ENCODE assay signal across 21 mouse cellular contexts in genomic region chr5:138692936-138693570, GRCm38 (mm10).
"Had no signal": no experiment of that assay in that cellular context is flagged by ENCODE, and none has a peak within 500 bp of the region (broad histone marks: within the 10 kb centered on the region; RNA-seq: fewer than 3 reads in every experiment).

No protein-coding gene starts in this region.

- H3K4me1 ChIP-seq: limb, embryonic 12.5 days; midbrain, embryonic 13.5 days had no signal

- H3K4me2 ChIP-seq: kidney, embryonic 15.5 days; limb, embryonic 12.5 days; limb, embryonic 15.5 days; liver, embryonic 11.5 days; lung, embryonic 14.5 days; midbrain, embryonic 13.5 days; stomach, embryonic 15.5 days had no signal

- H3K9ac ChIP-seq: kidney, embryonic 15.5 days; limb, embryonic 12.5 days; limb, embryonic 15.5 days; liver, embryonic 14.5 days; liver, postnatal 0 days; lung, embryonic 14.5 days; midbrain, embryonic 13.5 days; stomach, embryonic 15.5 days had no signal

- H3K27me3 ChIP-seq: kidney, embryonic 15.5 days; limb, embryonic 12.5 days; limb, embryonic 15.5 days; midbrain, embryonic 13.5 days; stomach, embryonic 15.5 days had no signal

- H3K36me3 ChIP-seq: kidney, embryonic 15.5 days; limb, embryonic 12.5 days; limb, embryonic 15.5 days; midbrain, embryonic 10.5 days; midbrain, embryonic 13.5 days; stomach, embryonic 15.5 days had no signal

- ATAC-seq: liver, postnatal 0 days; midbrain, embryonic 13.5 days; midbrain, embryonic 16.5 days had no signal

- H3K9me3 ChIP-seq: kidney, embryonic 15.5 days; limb, embryonic 12.5 days; limb, embryonic 15.5 days; midbrain, embryonic 10.5 days; midbrain, embryonic 13.5 days; stomach, embryonic 15.5 days had no signal

- H3K27ac ChIP-seq: kidney, embryonic 15.5 days; limb, embryonic 12.5 days; limb, embryonic 15.5 days; liver, embryonic 14.5 days; midbrain, embryonic 10.5 days; midbrain, embryonic 13.5 days; stomach, embryonic 15.5 days had no signal

- H3K4me3 ChIP-seq: kidney, embryonic 15.5 days; limb, embryonic 12.5 days; limb, embryonic 15.5 days; megakaryocyte, embryonic 14.5 days; midbrain, embryonic 10.5 days; midbrain, embryonic 13.5 days; stomach, embryonic 15.5 days had no signal

- DNase-seq: kidney, postnatal 10 days; kidney, postnatal 36 days; layer of hippocampus, postnatal 36 days; left cerebral cortex, postnatal 4 days; liver, postnatal 0 days; lung, embryonic 14.5 days; lung, postnatal 36 days; right cerebral cortex, adult 18-20 months; right cerebral cortex, postnatal 14 days; right cerebral cortex, postnatal 4 days; thymus, postnatal 25 days had no signal
